Mouse (Mus musculus): ENCODE measurements around the gene Dnah10. TPM values are rescaled to one million over a fixed set of nuclear protein-coding genes. Genes with fewer than 3 reads are reported as not detected.

Gene Dnah10
- polyA plus RNA-seq (2014; fragmentation: Illumina TruSeq; extraction: RNeasy Lipid Tissue Mini Kit (QIAGEN cat#74804); ENCODE audit: low read depth, low replicate concordance): 2.2 TPM

GRCm38 (mm10) chr5:124724997-124725396 is at the start of gene Dnah10:
Dnah10 (plus strand) TSS chr5:124725085.

GRCm38 (mm10) chr5:124862013-124862866 is 137.4 kb downstream of the Dnah10 start, which contains the start of the genes Ccdc92 and Zfp664:
Ccdc92 (minus strand) TSS chr5:124862424.
Zfp664 (plus strand) TSS chr5:124862691.

Other genes starting within 250 kb of the Dnah10 start
- 21.1 TPM for gene Rilpl2, start 246.7 kb upstream of the Dnah10 start, polyA plus RNA-seq (2014; fragmentation: Illumina TruSeq; extraction: RNeasy Lipid Tissue Mini Kit (QIAGEN cat#74804); ENCODE audit: low read depth, low replicate concordance)
- gene Snrnp35, start 242.0 kb upstream of the Dnah10 start, polyA plus RNA-seq (2014; fragmentation: Illumina TruSeq; extraction: RNeasy Lipid Tissue Mini Kit (QIAGEN cat#74804); ENCODE audit: low read depth, low replicate concordance): 12.0 TPM
- gene Rilpl1, start 193.7 kb upstream of the Dnah10 start, polyA plus RNA-seq (2014; fragmentation: Illumina TruSeq; extraction: RNeasy Lipid Tissue Mini Kit (QIAGEN cat#74804); ENCODE audit: low read depth, low replicate concordance): 31.6 TPM
- gene Tmed2, start 184.4 kb upstream of the Dnah10 start, polyA plus RNA-seq (2014; fragmentation: Illumina TruSeq; extraction: RNeasy Lipid Tissue Mini Kit (QIAGEN cat#74804); ENCODE audit: low read depth, low replicate concordance): 440 TPM
- gene Ddx55, start 172.2 kb upstream of the Dnah10 start, polyA plus RNA-seq (2014; fragmentation: Illumina TruSeq; extraction: RNeasy Lipid Tissue Mini Kit (QIAGEN cat#74804); ENCODE audit: low read depth, low replicate concordance): 10.4 TPM
- 28.2 TPM for gene Eif2b1, start 146.0 kb upstream of the Dnah10 start, polyA plus RNA-seq (2014; fragmentation: Illumina TruSeq; extraction: RNeasy Lipid Tissue Mini Kit (QIAGEN cat#74804); ENCODE audit: low read depth, low replicate concordance)
- 27.6 TPM for gene Gtf2h3, start 145.9 kb upstream of the Dnah10 start, polyA plus RNA-seq (2014; fragmentation: Illumina TruSeq; extraction: RNeasy Lipid Tissue Mini Kit (QIAGEN cat#74804); ENCODE audit: low read depth, low replicate concordance)
- gene Atp6v0a2, start 96.5 kb upstream of the Dnah10 start, polyA plus RNA-seq (2014; fragmentation: Illumina TruSeq; extraction: RNeasy Lipid Tissue Mini Kit (QIAGEN cat#74804); ENCODE audit: low read depth, low replicate concordance): 24.2 TPM
- 12.4 TPM for gene Ccdc92, start 137.3 kb downstream of the Dnah10 start, polyA plus RNA-seq (2014; fragmentation: Illumina TruSeq; extraction: RNeasy Lipid Tissue Mini Kit (QIAGEN cat#74804); ENCODE audit: low read depth, low replicate concordance)
- 42.7 TPM for gene Zfp664, start 137.6 kb downstream of the Dnah10 start, polyA plus RNA-seq (2014; fragmentation: Illumina TruSeq; extraction: RNeasy Lipid Tissue Mini Kit (QIAGEN cat#74804); ENCODE audit: low read depth, low replicate concordance)

Measured in adipose tissue, adult 10 weeks (tissue).